Mouse (Mus musculus) neural tube, embryonic 14.5 days (tissue): ENCODE measurements around the gene Dnph1. TPM values are rescaled to one million over a fixed set of nuclear protein-coding genes. Genes with fewer than 3 reads are reported as not detected.
A peak's percentile ranks its signal among the peaks of the same experiment; 100 is the strongest.
"Not testable (repeated sequence)": the region's sequence is repeated elsewhere in the genome, so short reads cannot be mapped to it uniquely, and the experiment has no call there.

ENCODE experiments used
- ATAC-seq: fragments of 200-750 bp; cut with Nextera tagmentation; 2 replicates; pipeline ENCODE4 v1.8.0; 2017; ENCODE audit warnings: low read depth, mild to moderate bottlenecking, moderate TSS enrichment, moderate library complexity
- H3K27ac ChIP-seq: fragments of 300-500 bp; sonication (generic); 2 replicates; pipeline ENCODE4 v1.5.1; 2014; ENCODE audit warnings: low read depth, mild to moderate bottlenecking, control low read depth, low read length, moderate library complexity, mixed read lengths
- H3K27me3 ChIP-seq: fragments of 300-500 bp; sonication (generic); 2 replicates; pipeline ENCODE4 v1.6.1; 2014; ENCODE audit warnings: low read length; ENCODE audit not compliant: control insufficient read depth, insufficient read depth
- H3K36me3 ChIP-seq: fragments of 300-500 bp; sonication (generic); 2 replicates; pipeline ENCODE4 v1.6.1; 2014; ENCODE audit warnings: low read length, mixed read lengths; ENCODE audit not compliant: control insufficient read depth, insufficient read depth
- H3K4me1 ChIP-seq: fragments of 300-500 bp; sonication (generic); 2 replicates; pipeline ENCODE4 v1.6.1; 2014; ENCODE audit warnings: low read length; ENCODE audit not compliant: control insufficient read depth, insufficient read depth
- H3K4me2 ChIP-seq: fragments of 300-500 bp; sonication (generic); 2 replicates; pipeline ENCODE4 v1.6.1; 2014; ENCODE audit warnings: mild to moderate bottlenecking, low read depth, low read length, control low read depth
- H3K4me3 ChIP-seq: fragments of 300-500 bp; sonication (generic); 2 replicates; pipeline ENCODE4 v1.5.1; 2014; ENCODE audit warnings: low read depth, low read length, control low read depth, mixed read lengths
- H3K9ac ChIP-seq: fragments of 300-500 bp; sonication (generic); replicated peaks from 2 replicates; pipeline ENCODE4 v1.6.1; 2014; ENCODE audit warnings: low read depth, mild to moderate bottlenecking, control low read depth, low read length, mixed read lengths
- H3K9me3 ChIP-seq: fragments of 300-500 bp; sonication (generic); 2 replicates; pipeline ENCODE4 v1.6.1; 2016; ENCODE audit warnings: low read length; ENCODE audit not compliant: control insufficient read depth
- WGBS: fragments of 180-500 bp; shearing (Covaris S2); extraction: QIAGEN DNeasy Blood & Tissue Kit; methylation state at CpG from one replicate; pipeline ENCODE4 v1.1.7; 2014; 5-methylcytosine and 5-hydroxymethylcytosine counted together
- polyA plus RNA-seq: library from polyadenylated mRNA; unstranded; fragments of >200 nt; fragmentation: Nextera tagmentation; extraction: Ambion mirVana; gene quantifications from 2 replicates; pipeline ENCODE4 v1.2.1, GENCODE M21; 2014

Gene Dnph1
- polyA plus RNA-seq, 1 experiment from 2014 or later, result 12.5 TPM

- ATAC-seq, result peak; percentile 67
- Histone ChIP-seq H3K4me2 (peak overlapping the region; percentile 64), H3K4me1 (peaks cover 32% of the 10 kb centered on the region), H3K27ac (peak overlapping the region; percentile 69), H3K27me3 (no peaks in the 10 kb centered on the region), H3K4me3 (peak overlapping the region; percentile 75), H3K36me3 (no peaks in the 10 kb centered on the region), H3K9ac (peak overlapping the region; percentile 95), H3K9me3 (no peaks in the 10 kb centered on the region)
- WGBS, result 1% methylated on average over 22 of the region's 22 CpGs
Measured at GRCm38 (mm10) chr17:46486995-46487394, 9.5 kb upstream of the Dnph1 start.

- peaks cover 32% of the 10 kb centered on the region for H3K4me1 ChIP-seq
- peak within 1 kb of the TSS; percentile 69 for H3K27ac ChIP-seq
- H3K9me3 ChIP-seq, result no peaks in the 10 kb centered on the region
- WGBS, result under 1% methylated on average over 9 of the region's 49 CpGs
- ATAC-seq, result peak; percentile 85
- peak within 1 kb of the TSS; percentile 64 for H3K4me2 ChIP-seq
- no peaks in the 10 kb centered on the region for H3K27me3 ChIP-seq
- peak within 1 kb of the TSS; percentile 95 for H3K9ac ChIP-seq
- H3K4me3 ChIP-seq, result peak within 1 kb of the TSS; percentile 75
- H3K36me3 ChIP-seq, result no peaks in the 10 kb centered on the region
Measured at GRCm38 (mm10) chr17:46487431-46487830, 9.1 kb upstream of the Dnph1 start, which contains the start of gene Ttbk1. Gene Ttbk1, minus strand, starts transcription at chr17:46487675.

GRCm38 (mm10) chr17:46495486-46495885, 1.0 kb upstream of the Dnph1 start:
- ATAC-seq, result no peak

GRCm38 (mm10) chr17:46496081-46496480, 430 bp upstream of the Dnph1 start:
- H3K36me3 ChIP-seq, H3K9me3 ChIP-seq, H3K27me3 ChIP-seq, H3K27ac ChIP-seq, H3K4me2 ChIP-seq, H3K4me1 ChIP-seq, H3K9ac ChIP-seq, H3K4me3 ChIP-seq: not testable (repeated sequence)
- ATAC-seq, result 0 out of 2 replicates have a peak, but pooled peaks have one; percentile 3

More at GRCm38 (mm10) chr17:46495486-46495885, 1.0 kb upstream of the Dnph1 start:
- no peak overlapping the region for H3K9ac ChIP-seq
- H3K4me2 ChIP-seq, result no peak overlapping the region
- H3K9me3 ChIP-seq, result no peaks in the 10 kb centered on the region
- no peak overlapping the region for H3K4me3 ChIP-seq
- H3K27ac ChIP-seq, result no peak overlapping the region
- no peaks in the 10 kb centered on the region for H3K27me3 ChIP-seq
- H3K36me3 ChIP-seq, result no peaks in the 10 kb centered on the region
- peaks cover 4% of the 10 kb centered on the region; the same call in 1 of the 2 replicates for H3K4me1 ChIP-seq
- WGBS, result 80% methylated on average over 5 of the region's 5 CpGs

GRCm38 (mm10) chr17:46497956-46498355, 1.4 kb downstream of the Dnph1 start:
- H3K36me3 ChIP-seq, result no peaks in the 10 kb centered on the region

GRCm38 (mm10) chr17:46502775-46503174, 6.3 kb downstream of the Dnph1 start:
- H3K27ac ChIP-seq, result no peak overlapping the region
- no peak overlapping the region for H3K9ac ChIP-seq
- no peaks in the 10 kb centered on the region for H3K27me3 ChIP-seq
- WGBS, result 77% methylated on average over 2 of the region's 2 CpGs
- no peak overlapping the region for H3K4me3 ChIP-seq
- H3K36me3 ChIP-seq, result no peaks in the 10 kb centered on the region; the same call in 1 of the 2 replicates
- no peaks in the 10 kb centered on the region for H3K4me1 ChIP-seq
- H3K4me2 ChIP-seq, result no peak overlapping the region
- H3K9me3 ChIP-seq, result no peaks in the 10 kb centered on the region
- no peak for ATAC-seq

More at GRCm38 (mm10) chr17:46497956-46498355, 1.4 kb downstream of the Dnph1 start:
- Histone ChIP-seq H3K27ac (no peak overlapping the region), H3K4me3 (no peak overlapping the region), H3K27me3 (no peaks in the 10 kb centered on the region), H3K9ac (no peak overlapping the region), H3K4me2 (no peak overlapping the region), H3K4me1 (peaks cover 4% of the 10 kb centered on the region; the same call in 1 of the 2 replicates), H3K9me3 (no peaks in the 10 kb centered on the region)
- WGBS, result 77% methylated on average over 8 of the region's 8 CpGs
- ATAC-seq, result no peak

GRCm38 (mm10) chr17:46503847-46504638, 7.5 kb downstream of the Dnph1 start:
- Histone ChIP-seq H3K9me3 (no peaks in the 10 kb centered on the region), H3K4me2 (no peak overlapping the region), H3K9ac (no peak overlapping the region), H3K4me3 (no peak overlapping the region), H3K4me1 (no peaks in the 10 kb centered on the region), H3K27me3 (no peaks in the 10 kb centered on the region), H3K36me3 (peaks cover 5% of the 10 kb centered on the region; the same call in 1 of the 2 replicates), H3K27ac (no peak overlapping the region)
- 81% methylated on average over 14 of the region's 14 CpGs for WGBS
- ATAC-seq, result no peak

- no peaks in the 10 kb centered on the region for H3K4me1 ChIP-seq
- H3K4me2 ChIP-seq, result no peak overlapping the region
- peaks cover 11% of the 10 kb centered on the region for H3K36me3 ChIP-seq
- H3K27me3 ChIP-seq, result no peaks in the 10 kb centered on the region
- H3K9ac ChIP-seq, result no peak overlapping the region
- H3K27ac ChIP-seq, result no peak overlapping the region
- H3K9me3 ChIP-seq, result no peaks in the 10 kb centered on the region
- WGBS, result 94% methylated on average over 3 of the region's 3 CpGs
- no peak overlapping the region for H3K4me3 ChIP-seq
- no peak for ATAC-seq
Measured at GRCm38 (mm10) chr17:46505617-46506016, 9.1 kb downstream of the Dnph1 start.

GRCm38 (mm10) chr17:46511059-46511710, 14.7 kb downstream of the Dnph1 start:
- H3K9me3 ChIP-seq, result no peaks in the 10 kb centered on the region
- no peak overlapping the region for H3K9ac ChIP-seq
- H3K4me3 ChIP-seq, result no peak overlapping the region
- peaks cover 11% of the 10 kb centered on the region for H3K36me3 ChIP-seq
- no peaks in the 10 kb centered on the region for H3K4me1 ChIP-seq
- WGBS, result 55% methylated on average over 11 of the region's 11 CpGs
- H3K27ac ChIP-seq, result no peak overlapping the region
- no peaks in the 10 kb centered on the region for H3K27me3 ChIP-seq
- no peak overlapping the region for H3K4me2 ChIP-seq
- ATAC-seq, result no peak
